8 mouse cellular contexts compared by ENCODE assay signal in the genomic region with DNA sequence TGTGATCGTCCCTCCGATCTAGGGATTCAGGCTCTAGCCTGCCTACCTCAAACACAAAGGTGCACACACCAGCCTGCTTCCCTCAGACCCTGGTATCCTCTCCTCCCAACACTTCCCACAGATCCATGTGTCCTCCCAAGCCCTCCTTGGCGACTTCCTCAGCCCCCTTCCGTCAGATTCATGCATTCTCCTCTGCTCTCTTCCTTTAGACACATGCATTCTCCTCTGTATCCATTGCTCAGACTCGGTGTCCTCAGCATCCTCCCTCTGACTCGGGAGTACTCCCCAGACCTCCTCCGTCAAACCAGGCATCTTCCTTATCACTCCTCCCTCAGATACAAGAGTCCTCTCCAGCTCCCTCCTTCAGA. TPM values are rescaled to one million over a fixed set of nuclear protein-coding genes. Genes with fewer than 3 reads are reported as not detected.
DNase-seq lines count a peak whose midpoint lies in the region; ATAC-seq and TF ChIP-seq lines count a peak whose summit lies in the region.

No protein-coding gene starts in this region.

- no peak for DNase-seq in kidney, postnatal 0 days (ENCODE audit: low spot score)
- DNase-seq in kidney, adult 18-20 months, result no peak
- no peak for DNase-seq in embryonic facial prominence, embryonic 11.5 days (ENCODE audit: low spot score)
- no peak for DNase-seq in T-cell, adult 2 months (ENCODE audit: low spot score)
- no peak for DNase-seq in left cerebral cortex, postnatal 4 days
- no peak for DNase-seq in embryo, embryonic 11 days

- intact Hi-C loops in left cerebral cortex, postnatal 4 days (cut with DNase I), result no loop called here

- 1% methylated on average over 7 of the region's 7 CpGs for WGBS in kidney, postnatal 0 days
- WGBS in embryonic facial prominence, embryonic 11.5 days, result 2% methylated on average over 7 of the region's 7 CpGs
- under 1% methylated on average over 7 of the region's 7 CpGs for WGBS in hindbrain, embryonic 16.5 days
- 2% methylated on average over 7 of the region's 7 CpGs for WGBS in midbrain, embryonic 16.5 days

- peak overlapping the region; percentile 69 for H3K4me3 ChIP-seq in kidney, postnatal 0 days (replicated peaks; ENCODE audit: low read depth, low read length)
- peak overlapping the region; percentile 85 for H3K4me3 ChIP-seq in embryonic facial prominence, embryonic 11.5 days (ENCODE audit: low read depth, low read length)
- H3K4me3 ChIP-seq in hindbrain, embryonic 16.5 days (ENCODE audit: low read length), result peak overlapping the region; percentile 82
- peak overlapping the region; percentile 87 for H3K4me3 ChIP-seq in midbrain, embryonic 16.5 days (ENCODE audit: low read depth, low read length)

- H3K36me3 ChIP-seq in kidney, postnatal 0 days (ENCODE audit: insufficient read depth, low read length), result 0 out of 2 replicates have a peak, but pooled peaks cover 6% of the 10 kb centered on the region
- peaks cover 2% of the 10 kb centered on the region for H3K36me3 ChIP-seq in embryonic facial prominence, embryonic 11.5 days (replicated peaks; ENCODE audit: control insufficient read depth, insufficient read depth, low read depth, low read length)
- peaks cover 11% of the 10 kb centered on the region for H3K36me3 ChIP-seq in hindbrain, embryonic 16.5 days (ENCODE audit: control insufficient read depth, insufficient read depth, low read length)
- H3K36me3 ChIP-seq in midbrain, embryonic 16.5 days (ENCODE audit: control insufficient read depth, insufficient read depth, low read length), result peaks cover 10% of the 10 kb centered on the region; the same call in 1 of the 2 replicates

- no peaks in the 10 kb centered on the region for H3K9me3 ChIP-seq in kidney, postnatal 0 days (replicated peaks; ENCODE audit: low read length)
- no peaks in the 10 kb centered on the region for H3K9me3 ChIP-seq in embryonic facial prominence, embryonic 11.5 days (replicated peaks; ENCODE audit: control insufficient read depth, low read length)
- no peaks in the 10 kb centered on the region for H3K9me3 ChIP-seq in hindbrain, embryonic 16.5 days (ENCODE audit: control insufficient read depth, low read length)
- H3K9me3 ChIP-seq in midbrain, embryonic 16.5 days (replicated peaks; ENCODE audit: control insufficient read depth, low read length, poor library complexity, severe bottlenecking), result no peaks in the 10 kb centered on the region

- no peak for TF ChIP-seq CTCF in kidney, postnatal 0 days (IDR thresholded peaks at IDR 0.05; ENCODE audit: low read depth)

- H3K27me3 ChIP-seq in kidney, postnatal 0 days (ENCODE audit: insufficient read depth, low read length), result no peaks in the 10 kb centered on the region
- no peaks in the 10 kb centered on the region for H3K27me3 ChIP-seq in embryonic facial prominence, embryonic 11.5 days (ENCODE audit: control insufficient read depth, insufficient read depth, low read length)
- H3K27me3 ChIP-seq in hindbrain, embryonic 16.5 days (replicated peaks; ENCODE audit: control insufficient read depth, insufficient read depth, low read length), result no peaks in the 10 kb centered on the region
- no peaks in the 10 kb centered on the region for H3K27me3 ChIP-seq in midbrain, embryonic 16.5 days (ENCODE audit: control insufficient read depth, insufficient read depth, low read depth, low read length)

- peak overlapping the region; percentile 80 for H3K9ac ChIP-seq in kidney, postnatal 0 days (ENCODE audit: low read depth, low read length)
- H3K9ac ChIP-seq in embryonic facial prominence, embryonic 11.5 days (replicated peaks; ENCODE audit: low read length), result peak overlapping the region; percentile 88
- H3K9ac ChIP-seq in hindbrain, embryonic 16.5 days (ENCODE audit: low read depth, low read length), result peak overlapping the region; percentile 81
- H3K9ac ChIP-seq in midbrain, embryonic 16.5 days (ENCODE audit: low read depth, low read length), result peak overlapping the region; percentile 85

- ATAC-seq in kidney, postnatal 0 days (replicated peaks; ENCODE audit: low FRiP score, low read depth), result no peak
- ATAC-seq in embryonic facial prominence, embryonic 11.5 days (replicated peaks; ENCODE audit: insufficient number of reproducible peaks, low FRiP score, low TSS enrichment, low read depth), result no peak
- ATAC-seq in hindbrain, embryonic 16.5 days, result no peak
- ATAC-seq in midbrain, embryonic 16.5 days, result no peak; the same call in none of the 2 replicates

- H3K4me2 ChIP-seq in kidney, postnatal 0 days (ENCODE audit: low read length), result peak overlapping the region; percentile 99
- H3K4me2 ChIP-seq in embryonic facial prominence, embryonic 11.5 days (ENCODE audit: low read depth, low read length), result peak overlapping the region; percentile 95
- peak overlapping the region; percentile 99 for H3K4me2 ChIP-seq in hindbrain, embryonic 16.5 days (ENCODE audit: low read length)
- H3K4me2 ChIP-seq in midbrain, embryonic 16.5 days (ENCODE audit: low read length), result peak overlapping the region; percentile 90

- peaks cover 30% of the 10 kb centered on the region for H3K4me1 ChIP-seq in kidney, postnatal 0 days (replicated peaks; ENCODE audit: insufficient read depth, low read length)
- peaks cover 14% of the 10 kb centered on the region for H3K4me1 ChIP-seq in embryonic facial prominence, embryonic 11.5 days (ENCODE audit: control insufficient read depth, insufficient read depth, low read length)
- H3K4me1 ChIP-seq in hindbrain, embryonic 16.5 days (ENCODE audit: control insufficient read depth, insufficient read depth, low read depth, low read length), result peaks cover 39% of the 10 kb centered on the region
- peaks cover 30% of the 10 kb centered on the region for H3K4me1 ChIP-seq in midbrain, embryonic 16.5 days (ENCODE audit: control insufficient read depth, insufficient read depth, low read length)

- peak overlapping the region; percentile 88 for H3K27ac ChIP-seq in kidney, postnatal 0 days
- peak overlapping the region; percentile 80 for H3K27ac ChIP-seq in embryonic facial prominence, embryonic 11.5 days (replicated peaks; ENCODE audit: low read depth, low read length)
- peak overlapping the region; percentile 78 for H3K27ac ChIP-seq in hindbrain, embryonic 16.5 days (ENCODE audit: low read depth, low read length)
- peak overlapping the region; percentile 87 for H3K27ac ChIP-seq in midbrain, embryonic 16.5 days (ENCODE audit: low read length)

RNA-seq across cellular contexts. Expression of a gene that starts 0.8 kb away (rescaled TPM):
- 26.0 and 26.9 TPM in 2 replicates for polyA plus RNA-seq in kidney, postnatal 0 days (2015; fragmentation: Nextera tagmentation; extraction: Ambion mirVana)
- polyA plus RNA-seq in embryonic facial prominence, embryonic 11.5 days (2014; fragmentation: Nextera tagmentation; extraction: Ambion mirVana), result 28.7 and 30.7 TPM in 2 replicates
- polyA plus RNA-seq in hindbrain, embryonic 16.5 days (2015; fragmentation: Nextera tagmentation; extraction: Ambion mirVana), result 25.5 and 28.7 TPM in 2 replicates
- 20.9 and 21.8 TPM in 2 replicates for polyA plus RNA-seq in midbrain, embryonic 16.5 days (2015; fragmentation: Nextera tagmentation; extraction: Ambion mirVana)
- total RNA-seq in left cerebral cortex, postnatal 4 days (2021), result 10 to 100 TPM; 17.8 to 18.7 TPM

RNA-seq across cellular contexts. Expression of a gene that starts 4.1 kb away (rescaled TPM):
- polyA plus RNA-seq in kidney, postnatal 0 days (2015; fragmentation: Nextera tagmentation; extraction: Ambion mirVana), result 94.6 and 98.9 TPM in 2 replicates
- 172 and 179 TPM in 2 replicates for polyA plus RNA-seq in embryonic facial prominence, embryonic 11.5 days (2014; fragmentation: Nextera tagmentation; extraction: Ambion mirVana)
- 94.3 and 108 TPM in 2 replicates for polyA plus RNA-seq in hindbrain, embryonic 16.5 days (2015; fragmentation: Nextera tagmentation; extraction: Ambion mirVana)
- polyA plus RNA-seq in midbrain, embryonic 16.5 days (2015; fragmentation: Nextera tagmentation; extraction: Ambion mirVana), result 103 and 110 TPM in 2 replicates
- total RNA-seq in left cerebral cortex, postnatal 4 days (2021), result 10 to 100 TPM; 54.2 to 60.3 TPM

RNA-seq across cellular contexts. Expression of a gene that starts 13.2 kb away (rescaled TPM):
- not detected in 2 replicates for polyA plus RNA-seq in kidney, postnatal 0 days (2015; fragmentation: Nextera tagmentation; extraction: Ambion mirVana)
- not detected in 2 replicates for polyA plus RNA-seq in embryonic facial prominence, embryonic 11.5 days (2014; fragmentation: Nextera tagmentation; extraction: Ambion mirVana)
- polyA plus RNA-seq in hindbrain, embryonic 16.5 days (2015; fragmentation: Nextera tagmentation; extraction: Ambion mirVana), result 2.0 and 2.3 TPM in 2 replicates
- 0.39 and 0.88 TPM in 2 replicates for polyA plus RNA-seq in midbrain, embryonic 16.5 days (2015; fragmentation: Nextera tagmentation; extraction: Ambion mirVana)
- not detected for total RNA-seq in left cerebral cortex, postnatal 4 days (2021)

RNA-seq across cellular contexts. Expression of a gene that starts 20.3 kb away (rescaled TPM):
- polyA plus RNA-seq in kidney, postnatal 0 days (2015; fragmentation: Nextera tagmentation; extraction: Ambion mirVana), result 1.5 and 1.6 TPM in 2 replicates
- polyA plus RNA-seq in embryonic facial prominence, embryonic 11.5 days (2014; fragmentation: Nextera tagmentation; extraction: Ambion mirVana), result 3.9 and 5.1 TPM in 2 replicates
- polyA plus RNA-seq in hindbrain, embryonic 16.5 days (2015; fragmentation: Nextera tagmentation; extraction: Ambion mirVana), result 0.15 and 0.27 TPM in 2 replicates
- polyA plus RNA-seq in midbrain, embryonic 16.5 days (2015; fragmentation: Nextera tagmentation; extraction: Ambion mirVana), result not detected in 2 replicates
- total RNA-seq in left cerebral cortex, postnatal 4 days (2021), result under 1 TPM in 1 of 2 experiments, not detected in 1; 0.30 TPM

RNA-seq across cellular contexts. Expression of a gene that starts 25.9 kb away (rescaled TPM):
- 6,674 and 7,026 TPM in 2 replicates for polyA plus RNA-seq in kidney, postnatal 0 days (2015; fragmentation: Nextera tagmentation; extraction: Ambion mirVana)
- polyA plus RNA-seq in embryonic facial prominence, embryonic 11.5 days (2014; fragmentation: Nextera tagmentation; extraction: Ambion mirVana), result 4,830 and 5,123 TPM in 2 replicates
- 5,303 and 5,527 TPM in 2 replicates for polyA plus RNA-seq in hindbrain, embryonic 16.5 days (2015; fragmentation: Nextera tagmentation; extraction: Ambion mirVana)
- polyA plus RNA-seq in midbrain, embryonic 16.5 days (2015; fragmentation: Nextera tagmentation; extraction: Ambion mirVana), result 5,323 and 5,449 TPM in 2 replicates
- total RNA-seq in left cerebral cortex, postnatal 4 days (2021), result 100 to 1,000 TPM; 708 to 725 TPM
